Mouse (Mus musculus): ENCODE results near the gene Rabep1.
"Not testable (repeated sequence)": the region's sequence is repeated elsewhere in the genome, so short reads cannot be mapped to it uniquely, and the experiment has no call there.

The Rabep1 gene

DNA sequence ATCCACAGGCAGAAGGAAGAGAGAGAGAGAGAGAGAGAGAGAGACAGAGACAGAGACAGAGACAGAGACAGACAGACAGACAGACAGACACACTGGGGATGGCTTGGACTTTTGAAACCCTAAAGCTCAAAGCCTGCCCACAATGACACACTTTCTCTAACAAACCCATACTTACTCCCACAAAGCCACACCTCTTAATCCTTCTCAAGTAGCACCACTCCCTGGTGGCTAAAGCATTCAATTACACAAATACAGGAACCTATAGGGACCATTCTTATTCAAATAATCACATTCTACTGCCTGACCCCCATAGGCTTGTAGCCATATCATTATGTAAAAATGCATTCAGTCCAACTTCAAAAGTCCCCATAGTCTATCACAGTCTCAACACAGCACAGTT lies 11.2 kb upstream of the Rabep1 start:
- no peak for DNase-seq

GRCm38 (mm10) chr11:70833831-70834230 lies 10.7 kb upstream of the Rabep1 start:
- DNase-seq: no peak

- no peak for DNase-seq
Measured at GRCm38 (mm10) chr11:70835381-70835831, 9.2 kb upstream of the Rabep1 start.

DNA sequence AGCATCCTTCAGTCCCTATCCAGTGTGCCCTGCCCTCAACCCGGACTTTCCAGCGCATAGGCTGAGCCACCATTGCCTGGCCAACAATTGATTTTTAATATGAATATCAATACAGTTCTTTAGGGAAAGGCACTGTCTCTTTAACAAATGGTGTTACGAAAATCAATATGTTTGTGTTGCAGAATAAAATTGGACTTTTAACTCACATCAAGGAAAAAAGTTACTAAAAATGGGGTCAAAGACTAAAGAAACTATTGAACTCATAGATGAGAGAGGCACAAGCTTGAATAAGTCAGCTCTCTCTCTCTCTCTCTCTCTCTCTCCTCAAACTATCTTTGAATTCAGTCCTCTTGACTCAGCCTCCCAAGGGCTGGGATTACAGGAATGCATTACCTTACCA lies 7.5 kb upstream of the Rabep1 start:
- no peak for DNase-seq

GRCm38 (mm10) chr11:70838610-70839009 lies 6.0 kb upstream of the Rabep1 start:
- no peak for DNase-seq

- peak; percentile 10 to 50 for DNase-seq
Measured at GRCm38 (mm10) chr11:70842983-70843382, 1.6 kb upstream of the Rabep1 start.

DNA sequence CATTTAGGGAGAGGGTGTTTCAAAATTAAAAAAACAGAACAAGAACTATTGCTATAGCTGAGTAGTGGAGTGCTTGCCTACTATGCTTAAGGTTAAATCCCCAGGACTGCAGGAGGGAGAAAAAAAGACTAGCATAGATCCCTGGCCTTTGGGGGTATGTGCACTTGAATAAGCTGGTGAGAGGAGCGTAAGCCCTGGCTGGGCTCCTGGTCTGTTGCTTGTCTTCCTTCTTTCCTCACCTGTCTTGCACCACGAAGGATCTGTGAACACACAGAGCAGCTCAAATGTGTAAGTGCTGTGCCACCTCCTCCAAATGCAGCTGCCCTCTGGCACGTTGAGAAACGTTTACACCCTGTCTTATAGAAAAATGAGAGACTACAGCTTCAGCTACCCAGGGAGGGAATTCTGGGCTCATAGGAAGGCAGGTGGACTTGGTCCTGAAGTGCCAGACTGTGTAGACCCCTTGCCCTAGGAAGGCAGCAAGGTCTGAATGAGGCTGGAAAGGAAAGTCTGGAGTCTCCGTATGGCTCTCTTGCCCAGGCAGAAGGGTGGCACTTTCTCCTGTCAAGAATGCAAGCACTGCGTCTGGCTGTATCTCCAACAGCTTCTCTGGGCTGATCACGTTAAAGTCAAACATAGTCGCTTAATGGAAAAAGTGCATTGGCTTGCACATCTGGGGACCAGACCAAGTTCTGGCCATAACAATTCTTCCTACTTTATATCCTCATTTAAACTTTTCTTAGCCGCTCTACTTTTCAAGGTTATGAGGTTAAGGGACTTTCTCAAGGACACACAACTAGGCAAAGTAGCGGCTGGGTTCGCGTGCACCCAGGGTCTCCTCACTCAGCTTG lies 652 bp upstream of the Rabep1 start:
- DNase-seq: no peak

GRCm38 (mm10) chr11:70845457-70845978 lies 940 bp downstream of the Rabep1 start:
- DNase-seq: no peak

DNA sequence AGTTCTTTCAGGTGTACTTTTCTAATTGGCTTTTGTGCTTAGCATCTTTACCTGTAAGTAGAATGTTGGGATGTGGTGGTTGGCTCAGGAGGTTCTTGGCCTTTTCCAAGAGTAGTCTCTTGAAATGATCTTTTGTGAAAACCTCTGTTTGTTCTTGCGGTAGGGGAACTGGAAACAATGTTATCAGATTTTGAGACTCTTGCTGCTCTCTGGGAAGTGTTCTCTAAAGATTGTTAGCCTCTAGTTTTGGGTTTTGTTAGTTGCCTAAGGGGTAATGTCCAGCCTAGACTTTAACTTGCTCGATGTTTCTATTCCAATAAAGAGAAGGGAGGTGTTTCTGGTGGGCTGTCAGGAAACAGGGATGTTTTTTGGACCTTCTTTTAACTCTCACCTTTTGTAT lies 1.5 kb downstream of the Rabep1 start:
- DNase-seq: no peak

DNA sequence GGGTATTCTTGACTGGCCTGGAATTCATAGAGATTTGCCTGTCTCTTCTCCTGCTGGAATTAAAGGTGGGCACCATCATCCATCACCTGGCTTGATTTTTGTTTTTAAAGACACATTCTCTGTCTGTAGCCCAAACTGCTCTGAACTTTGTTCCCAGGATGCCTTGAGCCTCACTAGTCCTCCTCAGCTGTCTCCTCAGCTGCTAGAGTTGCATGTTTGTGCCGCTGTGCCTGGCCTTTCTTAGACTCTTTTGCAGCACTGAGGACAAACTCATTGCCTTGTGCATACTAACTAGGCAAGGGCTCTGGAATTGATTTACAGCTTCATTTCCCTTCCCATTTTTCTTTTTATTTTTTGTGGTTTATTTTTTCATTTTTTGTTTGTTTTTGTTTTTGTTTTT lies 15.8 kb downstream of the Rabep1 start:
- DNase-seq: no peak

- not testable (repeated sequence) for DNase-seq
Measured at GRCm38 (mm10) chr11:70863204-70863603, 18.6 kb downstream of the Rabep1 start.

DNA sequence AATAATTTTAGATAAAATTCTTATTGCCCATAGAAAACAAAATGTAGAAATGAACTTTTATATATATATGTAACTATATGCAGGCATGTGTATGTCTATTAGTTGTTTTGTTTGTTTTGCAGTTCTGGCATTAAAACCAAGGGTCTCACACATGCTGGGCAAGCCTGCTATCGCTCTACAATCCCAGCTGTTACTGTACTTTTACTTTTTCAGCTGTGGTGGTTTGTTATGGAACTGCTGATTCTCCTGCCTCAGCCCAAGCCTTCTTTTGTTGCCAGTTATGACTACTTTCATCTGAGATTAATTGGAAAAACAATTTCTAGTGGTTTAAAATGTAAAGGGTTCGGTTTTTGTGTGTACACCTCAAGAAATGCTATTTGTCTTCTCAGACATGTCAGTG lies 20.6 kb downstream of the Rabep1 start:
- DNase-seq: no peak

DNA sequence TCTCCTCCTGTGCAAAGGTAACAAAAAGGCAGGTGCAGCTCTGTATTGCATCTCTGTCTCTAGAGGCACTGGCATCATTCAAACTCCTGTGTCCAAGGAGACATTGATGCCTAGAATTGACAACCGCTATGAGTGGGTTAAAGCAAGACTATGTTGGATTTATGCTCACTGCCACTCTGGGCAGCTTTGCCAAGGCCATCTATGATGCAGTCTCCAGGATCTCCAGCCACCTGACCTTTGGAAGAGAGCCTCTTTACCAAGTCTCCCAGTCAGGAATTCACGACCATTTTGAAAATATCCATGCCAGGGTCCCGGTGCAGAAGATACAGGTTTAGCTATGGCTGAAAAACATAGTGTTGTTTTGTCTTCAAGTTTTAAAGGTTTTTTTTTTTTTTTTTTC lies 24.7 kb downstream of the Rabep1 start:
- DNase-seq: no peak

DNA sequence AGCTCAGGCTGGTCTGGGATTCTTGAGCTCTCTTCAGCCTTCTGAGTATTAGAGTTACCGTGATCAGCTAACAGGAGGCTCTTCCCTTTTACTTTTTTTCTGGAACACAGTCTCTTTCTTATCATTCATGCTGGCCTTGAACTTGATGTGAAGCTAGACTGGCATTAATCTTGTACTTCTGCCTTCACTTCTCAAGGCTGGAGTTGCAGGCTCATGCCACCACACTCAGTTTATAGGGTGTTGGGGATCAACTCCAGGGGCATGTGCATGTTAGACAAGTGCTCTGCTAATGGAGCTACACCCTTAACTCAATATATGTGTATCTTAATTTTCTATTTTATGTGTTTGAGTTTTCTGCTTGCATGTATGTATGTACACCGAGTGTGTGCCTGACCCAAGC lies 25.2 kb downstream of the Rabep1 start:
- DNase-seq: no peak

DNA sequence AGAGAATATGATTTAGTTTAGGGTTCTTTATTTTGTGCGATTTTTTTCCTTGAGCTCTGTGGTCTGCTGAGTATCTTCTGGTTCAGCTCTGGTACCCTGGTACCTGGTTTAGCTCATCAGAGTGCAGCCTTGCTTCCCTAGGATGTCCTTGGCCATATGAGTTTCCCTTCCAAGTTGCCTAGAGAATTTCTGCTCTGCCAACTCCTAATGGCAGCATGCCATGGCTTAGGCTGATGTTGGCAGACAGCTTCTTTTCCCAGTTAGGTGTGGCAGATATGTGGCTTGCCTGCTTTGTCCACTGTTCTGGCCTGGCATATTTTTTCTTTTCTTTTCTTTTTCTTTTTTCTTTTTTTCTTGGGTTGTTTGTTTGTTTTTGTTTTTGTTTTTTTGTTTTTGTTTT lies 25.8 kb downstream of the Rabep1 start:
- peak; percentile 88 to 90 for DNase-seq

DNA sequence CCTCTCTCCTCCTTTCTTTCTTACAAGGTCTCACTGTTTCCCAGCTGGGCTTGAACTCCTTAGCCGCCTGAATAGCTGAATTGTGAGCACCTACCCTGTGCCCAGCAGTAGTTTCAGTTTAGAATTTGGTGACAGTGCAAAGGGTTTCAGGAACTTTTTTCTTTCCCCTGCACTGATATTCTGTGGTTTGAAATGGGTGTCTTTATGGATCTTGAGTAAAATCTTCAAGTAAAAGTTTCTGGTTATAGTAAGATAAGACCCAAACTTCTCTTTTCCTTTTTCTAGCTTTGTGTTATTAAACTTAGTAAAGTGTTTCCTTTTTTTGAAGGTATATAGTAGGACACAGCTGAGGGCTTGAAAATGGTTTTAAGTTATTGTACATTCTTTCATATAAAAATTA lies 26.5 kb downstream of the Rabep1 start:
- no peak for DNase-seq

- DNase-seq: peak; percentile 33 to 41
Measured at GRCm38 (mm10) chr11:70871766-70872330, 27.3 kb downstream of the Rabep1 start.

DNA sequence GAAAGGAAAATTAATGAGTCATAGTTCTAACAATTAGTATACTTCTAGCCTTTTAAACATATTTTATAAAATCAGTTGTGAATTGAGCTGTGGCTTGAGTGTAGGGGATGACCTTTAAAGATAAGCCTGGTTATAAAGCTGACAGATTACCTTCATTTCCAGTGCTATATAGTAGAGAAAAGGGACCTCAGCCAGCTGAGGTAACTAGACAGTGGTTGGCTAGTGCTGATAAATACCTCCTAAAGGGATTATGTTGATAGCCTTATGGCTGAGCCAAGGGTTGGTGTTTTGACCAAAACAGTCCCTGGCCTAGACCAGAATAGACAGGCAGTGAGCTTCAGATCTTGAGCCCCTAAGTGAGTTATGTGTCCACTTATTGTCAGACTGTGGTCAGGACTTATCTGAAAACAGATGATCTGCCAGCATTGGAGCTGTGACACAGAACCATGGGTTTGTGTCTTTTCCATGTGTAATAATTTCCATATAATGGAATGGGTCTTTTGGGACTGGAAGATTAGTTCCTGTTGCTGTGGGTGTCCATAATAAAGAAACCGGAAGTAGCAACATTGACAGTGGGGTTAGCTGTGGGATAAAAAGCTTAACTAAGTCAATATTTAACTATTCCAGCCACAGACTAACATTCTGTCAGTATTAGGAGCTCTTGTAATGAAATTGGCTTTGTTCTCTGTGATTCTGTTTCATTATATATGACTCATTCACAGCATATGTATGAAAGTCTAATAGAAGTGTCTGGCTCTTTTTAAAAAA lies 29.5 kb downstream of the Rabep1 start:
- DNase-seq: no peak

GRCm38 (mm10) chr11:70877670-70878069 lies 33.1 kb downstream of the Rabep1 start:
- no peak for DNase-seq

DNA sequence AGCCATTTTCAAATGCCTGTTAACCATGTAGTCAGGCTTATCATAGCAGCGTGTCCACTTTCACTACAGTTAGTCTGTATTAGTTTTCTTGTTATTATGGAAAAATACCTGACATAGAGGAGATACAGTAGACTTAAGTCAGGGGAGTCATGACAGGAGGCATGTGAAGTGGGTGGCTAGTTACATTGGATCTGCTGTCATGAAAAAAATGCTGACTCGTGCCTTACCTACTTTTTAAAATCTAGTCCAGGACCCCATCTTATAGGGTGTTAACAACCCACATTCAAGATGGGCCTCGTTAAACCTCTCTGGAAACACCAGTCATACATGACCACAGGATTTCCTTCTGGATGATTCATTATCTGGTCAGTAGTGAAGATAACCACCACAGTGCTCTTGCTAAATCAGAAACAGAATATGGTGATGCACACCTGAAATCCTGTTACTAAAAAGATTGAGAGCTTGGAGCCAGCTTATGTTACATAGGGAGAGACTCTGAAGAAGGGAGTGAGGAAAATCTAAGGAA lies 38.4 kb downstream of the Rabep1 start:
- no peak for DNase-seq

DNA sequence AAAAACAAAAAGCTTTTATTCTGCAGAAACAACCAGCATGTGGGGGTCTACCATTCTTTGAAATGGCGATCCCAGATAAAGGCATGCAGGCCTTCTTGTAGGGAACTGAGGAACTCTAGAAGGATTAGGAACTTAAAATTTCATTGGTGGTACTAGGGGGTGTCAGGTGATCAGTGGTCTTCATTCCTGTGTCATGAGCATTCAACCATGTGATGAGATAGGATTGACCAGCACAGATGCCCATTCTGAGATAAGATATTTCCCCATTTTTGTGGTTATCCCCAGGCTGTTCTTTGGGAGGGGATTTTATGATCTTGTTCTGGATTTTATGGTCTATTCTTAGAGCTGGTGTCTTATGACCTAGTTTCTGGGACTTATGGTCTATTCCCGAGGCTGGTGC lies 46.1 kb downstream of the Rabep1 start:
- DNase-seq: no peak

DNA sequence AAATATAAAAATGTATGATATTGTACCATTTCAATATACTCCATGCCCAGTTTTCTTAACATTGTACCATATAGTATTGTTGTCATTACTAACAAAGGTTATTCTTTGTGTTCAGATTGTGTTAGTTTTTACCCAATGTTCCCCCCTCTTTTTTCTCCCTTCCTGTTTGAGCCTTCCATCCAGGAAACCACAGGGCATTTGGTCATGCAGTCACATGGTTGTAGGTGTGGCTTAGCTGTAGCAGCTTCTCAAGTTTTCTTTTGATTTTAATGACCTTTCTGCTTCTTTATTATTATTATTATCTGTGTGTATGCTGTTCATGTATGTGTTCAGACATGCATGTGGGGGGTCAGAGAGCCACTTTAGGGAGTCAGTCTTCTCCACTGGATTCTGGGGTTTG lies 47.0 kb downstream of the Rabep1 start:
- no peak for DNase-seq

DNA sequence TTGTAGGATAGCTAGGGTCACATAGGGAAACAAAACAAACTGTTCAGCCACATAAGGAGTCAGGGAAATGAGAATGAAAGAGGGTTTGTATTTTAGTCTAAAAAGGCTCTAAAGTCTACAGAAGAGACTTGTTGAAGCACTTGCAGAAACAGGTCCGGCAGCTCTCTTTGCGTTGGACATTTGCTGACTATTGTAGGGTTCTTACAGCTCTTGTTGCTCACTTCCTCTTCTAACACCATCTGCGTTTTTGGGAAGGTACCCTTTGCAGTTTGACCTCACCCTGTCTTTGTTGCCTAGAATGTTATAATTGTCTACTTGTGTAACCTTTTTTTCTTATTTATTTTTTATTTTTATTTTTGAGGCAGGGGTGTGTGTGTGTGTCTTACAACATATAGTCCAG lies 53.1 kb downstream of the Rabep1 start:
- DNase-seq: no peak

All from kidney, postnatal 25 days (tissue).